Mouse (Mus musculus) intestine, embryonic 14.5 days (tissue): Measurements from ENCODE around the gene Cct8l1. TPM values are rescaled to one million over a fixed set of nuclear protein-coding genes. Genes with fewer than 3 reads are reported as not detected.

Experiments used
- ATAC-seq: fragments of 200-750 bp; cut with Nextera tagmentation; replicated peaks from 2 replicates; pipeline ENCODE4 v1.8.0; 2017; ENCODE audit warnings: low read depth, moderate number of reproducible peaks, moderate TSS enrichment, moderate library complexity; ENCODE audit not compliant: low FRiP score, low TSS enrichment
- DNase-seq: peaks from one replicate; pipeline ENCODE4 v3.0.0-alpha.2; 2018; ENCODE audit warnings: low spot score
- H3K27ac ChIP-seq: fragments of 300-500 bp; sonication (generic); 2 replicates; pipeline ENCODE4 v1.5.1; 2014; ENCODE audit warnings: low read depth, mild to moderate bottlenecking, control low read depth
- H3K27me3 ChIP-seq: fragments of 300-500 bp; sonication (generic); replicated peaks from 2 replicates; pipeline ENCODE4 v1.6.1; 2014; ENCODE audit warnings: low read length, control low read depth; ENCODE audit not compliant: control insufficient read depth, insufficient read depth
- H3K36me3 ChIP-seq: fragments of 300-500 bp; sonication (generic); 2 replicates; pipeline ENCODE4 v1.6.1; 2014; ENCODE audit warnings: low read length, control low read depth; ENCODE audit not compliant: control insufficient read depth, insufficient read depth
- H3K4me1 ChIP-seq: fragments of 300-500 bp; sonication (generic); replicated peaks from 2 replicates; pipeline ENCODE4 v1.6.1; 2014; ENCODE audit warnings: low read length, control low read depth, mixed read lengths; ENCODE audit not compliant: control insufficient read depth, insufficient read depth
- H3K4me2 ChIP-seq: fragments of 300-500 bp; sonication (generic); 2 replicates; pipeline ENCODE4 v1.6.1; 2014; ENCODE audit warnings: low read length
- H3K4me3 ChIP-seq: fragments of 300-500 bp; sonication (generic); 2 replicates; pipeline ENCODE4 v1.5.1; 2014; ENCODE audit warnings: low read depth, low read length, control low read depth, mixed read lengths
- H3K9ac ChIP-seq: fragments of 300-500 bp; sonication (generic); 2 replicates; pipeline ENCODE4 v1.6.1; 2014; ENCODE audit warnings: mild to moderate bottlenecking, low read length
- H3K9me3 ChIP-seq: fragments of 300-500 bp; sonication (generic); 2 replicates; pipeline ENCODE4 v1.6.1; 2016; ENCODE audit warnings: low read length, control low read depth; ENCODE audit not compliant: control insufficient read depth
- WGBS: fragments of 180-500 bp; shearing (Covaris S2); extraction: QIAGEN DNeasy Blood & Tissue Kit; methylation state at CpG from one replicate; pipeline ENCODE4 v1.1.7; 2014; 5-methylcytosine and 5-hydroxymethylcytosine counted together
- polyA plus RNA-seq: library from polyadenylated mRNA; unstranded; fragments of >200 nt; fragmentation: Nextera tagmentation; extraction: Ambion mirVana; gene quantifications from 2 replicates; pipeline ENCODE4 v1.2.1, GENCODE M21; 2014

Cct8l1 gene
- polyA plus RNA-seq, 1 experiment from 2014 or later = not detected

DNA sequence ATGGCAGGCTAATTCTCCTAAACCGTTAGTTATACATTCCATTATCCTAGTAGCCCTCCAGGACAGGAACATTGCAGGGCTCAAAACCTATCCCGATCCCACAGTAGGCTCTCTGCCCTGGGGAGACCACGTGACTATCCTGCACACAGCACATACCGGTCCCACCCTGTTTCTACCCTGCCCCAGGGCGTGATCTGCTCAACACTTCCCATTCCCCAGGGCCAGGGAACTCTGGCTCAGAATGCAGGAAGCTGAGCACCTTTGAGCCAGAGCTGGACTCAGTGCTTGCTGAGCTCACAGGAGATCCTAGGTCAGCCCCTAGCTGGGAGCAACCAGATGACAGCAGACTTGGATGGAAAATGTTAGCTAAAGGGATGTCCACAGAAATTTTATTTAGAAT is 10.2 kb downstream of the Cct8l1 start:
- ATAC-seq (no peak), DNase-seq (no peak)

DNA sequence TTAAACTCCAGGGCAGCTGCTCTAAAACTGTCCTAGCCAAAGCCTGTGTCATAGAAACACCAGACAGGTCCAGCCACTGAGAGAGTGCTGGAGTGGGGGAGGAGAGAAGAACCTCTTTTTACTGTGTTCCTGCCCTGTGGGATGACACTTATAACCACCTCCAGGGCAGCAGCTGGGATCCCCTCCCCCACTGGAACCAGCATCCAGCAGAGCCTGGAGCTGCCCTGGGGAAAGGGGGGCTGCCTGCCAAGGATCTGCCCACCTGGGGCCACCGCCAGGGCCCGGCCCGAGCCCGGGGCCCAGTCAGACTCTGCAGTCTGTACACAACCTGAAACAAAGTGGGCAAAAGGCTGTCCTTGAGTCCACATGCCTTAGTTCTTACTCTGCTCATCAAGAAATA is 11.1 kb downstream of the Cct8l1 start:
- no peak overlapping the region for H3K4me2 ChIP-seq
- no peak overlapping the region for H3K27ac ChIP-seq
- no peaks in the 10 kb centered on the region for H3K27me3 ChIP-seq
- H3K4me1 ChIP-seq = peaks cover 5% of the 10 kb centered on the region
- no peaks in the 10 kb centered on the region for H3K9me3 ChIP-seq
- no peak overlapping the region for H3K4me3 ChIP-seq
- no peaks in the 10 kb centered on the region for H3K36me3 ChIP-seq
- WGBS = 38% methylated on average over 4 of the region's 4 CpGs
- no peak for DNase-seq
- H3K9ac ChIP-seq = no peak overlapping the region
- no peak for ATAC-seq

More for the DNA sequence above, 10.2 kb downstream of the Cct8l1 start:
- H3K4me3 ChIP-seq = no peak overlapping the region
- 42% methylated on average over 5 of the region's 5 CpGs for WGBS
- no peak overlapping the region for H3K4me2 ChIP-seq
- H3K9ac ChIP-seq = no peak overlapping the region
- no peaks in the 10 kb centered on the region for H3K9me3 ChIP-seq
- H3K27me3 ChIP-seq = no peaks in the 10 kb centered on the region
- H3K27ac ChIP-seq = no peak overlapping the region
- H3K36me3 ChIP-seq = no peaks in the 10 kb centered on the region
- H3K4me1 ChIP-seq = peaks cover 5% of the 10 kb centered on the region

DNA sequence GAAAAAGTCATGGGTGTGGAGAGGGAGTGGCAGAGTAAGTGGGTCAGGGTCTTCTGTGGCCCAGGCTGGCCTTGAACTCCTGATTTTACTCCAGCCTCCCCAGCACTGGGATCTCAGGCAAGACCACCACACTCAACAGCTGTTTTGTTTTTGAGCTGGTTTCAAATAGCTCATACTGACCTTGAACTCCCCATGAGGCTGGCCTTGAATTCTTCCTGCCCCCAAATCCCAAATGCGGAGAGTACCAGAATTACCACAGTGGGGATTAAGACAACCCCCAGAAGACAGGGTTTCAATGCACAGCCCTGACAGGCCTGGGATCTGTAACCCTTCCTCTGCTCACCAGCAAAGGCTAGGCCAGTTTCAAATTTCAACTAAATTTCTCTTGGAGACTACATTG is 12.1 kb downstream of the Cct8l1 start:
- H3K27ac ChIP-seq = no peak overlapping the region
- H3K36me3 ChIP-seq = no peaks in the 10 kb centered on the region
- no peaks in the 10 kb centered on the region for H3K27me3 ChIP-seq
- no peak for DNase-seq
- no peak overlapping the region for H3K4me2 ChIP-seq
- no peak for ATAC-seq
- H3K4me3 ChIP-seq = no peak overlapping the region
- WGBS = 75% methylated on average over 1 of the region's 1 CpGs
- H3K9me3 ChIP-seq = no peaks in the 10 kb centered on the region
- peaks cover 5% of the 10 kb centered on the region for H3K4me1 ChIP-seq
- H3K9ac ChIP-seq = no peak overlapping the region

DNA sequence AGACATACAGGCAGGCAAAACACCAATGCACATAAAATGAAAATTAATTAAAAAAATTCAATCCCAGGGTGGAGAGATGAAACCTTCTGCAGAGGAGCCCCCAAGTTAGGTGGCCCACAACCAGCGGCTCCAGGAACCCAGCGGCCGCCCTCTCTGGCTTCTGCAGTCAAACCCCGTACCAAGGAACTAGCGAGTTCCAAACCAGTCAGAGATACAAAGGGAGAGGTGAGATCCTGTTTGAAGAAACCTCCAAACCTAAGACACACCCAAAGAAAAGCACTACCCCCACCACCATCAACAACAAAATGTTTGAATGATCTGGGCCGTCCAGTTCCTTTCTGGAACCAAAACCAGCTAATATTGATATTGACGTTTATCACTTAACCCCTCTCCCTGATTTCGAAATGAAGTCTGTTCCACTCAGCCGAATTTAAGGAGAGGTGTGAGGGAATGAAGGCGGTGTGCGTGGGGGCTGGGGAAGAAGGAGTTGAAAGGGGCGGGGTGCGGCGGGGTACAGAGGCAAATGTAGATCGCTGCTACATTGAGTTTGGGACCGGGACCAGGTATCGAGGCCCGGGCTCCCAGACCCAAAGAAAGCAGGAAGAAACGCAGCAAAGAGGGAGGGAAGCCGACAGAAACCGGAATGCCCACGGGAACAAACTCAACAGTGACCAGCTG is 13.1 kb downstream of the Cct8l1 start:
- peak; percentile 47 for ATAC-seq
- WGBS = 7% methylated on average over 22 of the region's 22 CpGs
- DNase-seq = peak; percentile 61

DNA sequence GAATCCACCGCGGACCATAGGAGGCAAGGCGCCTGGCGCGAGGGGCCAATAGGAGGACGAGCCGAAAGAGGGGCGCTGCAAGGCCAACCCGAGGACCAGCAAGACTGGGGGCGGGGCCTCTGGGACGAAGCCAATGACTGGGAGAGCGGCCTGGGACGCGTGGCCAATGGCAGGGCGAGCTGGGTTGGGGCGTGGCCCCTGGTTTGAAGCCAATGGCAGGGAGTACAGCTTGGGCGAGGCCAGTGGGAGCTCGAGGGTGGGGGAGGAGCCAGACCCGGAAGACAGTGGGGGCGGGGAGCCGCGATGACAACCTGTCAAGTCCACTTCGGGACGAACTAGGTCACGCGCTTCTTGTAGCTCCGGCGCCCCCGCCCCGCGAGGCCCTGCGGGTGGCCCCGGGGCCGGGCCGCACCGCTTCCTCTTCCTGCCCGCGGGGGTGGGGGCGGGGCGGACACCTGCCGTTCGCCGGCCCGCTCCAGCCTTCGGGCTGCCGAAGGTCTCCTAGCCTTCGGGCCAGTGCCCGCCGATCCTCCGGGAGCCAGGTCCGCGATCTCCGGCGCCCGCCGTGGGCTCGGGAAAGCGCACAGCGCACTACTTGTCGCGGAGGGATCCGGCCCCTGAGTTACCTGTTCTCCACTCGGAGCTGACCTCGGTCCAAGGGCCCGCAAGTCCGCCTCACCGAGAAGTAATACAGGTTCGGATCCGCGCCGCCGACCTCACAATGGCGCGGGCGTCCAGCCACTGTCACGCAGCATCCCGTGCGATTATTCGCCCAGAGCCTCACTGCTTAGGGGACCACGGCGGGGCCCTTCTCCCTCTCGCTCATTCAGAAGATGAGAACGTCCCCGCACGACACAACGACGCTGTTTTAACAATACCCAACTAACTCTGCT is 13.9 kb downstream of the Cct8l1 start:
- Histone ChIP-seq H3K9ac (peak overlapping the region; percentile 63), H3K4me3 (peak overlapping the region; percentile 67), H3K4me1 (peaks cover 5% of the 10 kb centered on the region), H3K27me3 (no peaks in the 10 kb centered on the region), H3K9me3 (no peaks in the 10 kb centered on the region), H3K27ac (peak overlapping the region; percentile 94), H3K36me3 (no peaks in the 10 kb centered on the region), H3K4me2 (peak overlapping the region; percentile 67)
- peak; percentile 98 for DNase-seq
- ATAC-seq = peak; percentile 99
- under 1% methylated on average over 75 of the region's 87 CpGs for WGBS

More for the DNA sequence above, 13.1 kb downstream of the Cct8l1 start:
- H3K4me3 ChIP-seq = peak overlapping the region; percentile 67
- peak overlapping the region; percentile 47; the same call in 1 of the 2 replicates for H3K27ac ChIP-seq
- H3K27me3 ChIP-seq = no peaks in the 10 kb centered on the region
- H3K36me3 ChIP-seq = no peaks in the 10 kb centered on the region
- H3K9me3 ChIP-seq = no peaks in the 10 kb centered on the region
- peak overlapping the region; percentile 42 for H3K9ac ChIP-seq
- peak overlapping the region; percentile 67 for H3K4me2 ChIP-seq
- peaks cover 5% of the 10 kb centered on the region for H3K4me1 ChIP-seq

DNA sequence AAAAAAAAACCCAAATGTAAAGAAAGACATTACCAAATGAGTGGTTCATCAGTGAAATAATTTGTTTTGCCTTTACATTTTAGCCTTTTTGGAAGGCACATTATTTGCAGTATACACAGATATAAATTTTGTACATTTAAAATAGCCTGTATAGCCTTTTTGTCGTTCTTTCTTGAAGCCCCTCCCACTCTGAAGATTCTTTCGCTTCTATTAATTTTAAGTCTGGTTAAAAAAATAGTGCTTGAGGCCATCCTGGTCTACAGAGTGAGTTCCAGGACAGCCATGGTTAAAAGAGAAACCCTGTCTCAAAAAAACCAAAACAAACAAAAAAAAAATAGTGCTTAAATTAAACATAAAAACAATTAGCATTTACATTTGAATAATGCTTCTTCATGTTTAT is 14.8 kb downstream of the Cct8l1 start:
- Histone ChIP-seq H3K27me3 (no peaks in the 10 kb centered on the region), H3K27ac (peak overlapping the region; percentile 94; the same call in 1 of the 2 replicates), H3K9me3 (no peaks in the 10 kb centered on the region), H3K4me2 (peak overlapping the region; percentile 63), H3K4me3 (peak overlapping the region; percentile 67), H3K9ac (peak overlapping the region; percentile 63), H3K36me3 (no peaks in the 10 kb centered on the region), H3K4me1 (peaks cover 5% of the 10 kb centered on the region)
- 23% methylated on average over 2 of the region's 2 CpGs for WGBS
- ATAC-seq (no peak), DNase-seq (no peak)

DNA sequence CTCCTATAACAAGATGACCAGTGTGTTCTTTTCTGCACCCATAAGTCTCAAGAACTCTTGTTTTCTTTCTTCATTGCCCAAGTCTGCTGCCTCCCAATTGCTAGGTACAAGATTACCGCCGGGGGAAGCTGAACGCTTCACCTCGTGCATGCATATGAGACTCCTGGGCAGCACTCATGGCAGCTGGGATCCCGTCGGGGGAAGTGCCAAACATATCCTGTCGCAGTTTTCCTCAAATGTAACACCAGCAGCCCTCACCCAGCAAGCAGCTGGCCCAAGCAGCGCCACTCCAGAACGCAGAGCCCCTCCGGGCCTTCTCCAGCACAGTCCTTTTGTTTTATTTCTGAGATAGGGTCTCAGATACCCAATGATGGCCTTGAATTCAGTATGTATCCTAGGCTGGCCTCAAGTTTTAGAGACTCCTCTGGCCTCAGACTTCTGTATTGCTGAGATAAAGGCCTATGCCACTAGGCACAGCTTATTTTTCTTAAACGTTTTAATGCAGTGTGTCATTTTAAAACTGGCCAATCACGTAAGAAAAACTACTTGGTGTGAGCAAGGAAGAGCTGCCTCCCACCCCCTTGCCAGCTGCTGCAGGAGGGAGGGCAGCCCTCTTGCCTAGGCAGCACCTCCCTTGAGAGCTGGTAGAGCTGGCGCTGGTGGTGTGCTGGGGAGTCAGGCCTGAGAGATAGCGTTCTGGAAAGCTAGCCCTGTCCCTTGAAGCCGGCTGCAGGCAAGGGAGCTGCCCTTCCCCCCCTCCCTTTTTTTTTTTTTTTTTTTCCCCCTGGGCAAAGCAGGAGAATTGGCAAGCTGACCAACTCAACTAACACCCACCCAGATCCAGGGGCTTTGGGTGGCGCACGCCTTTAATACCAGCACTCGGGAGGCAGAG is 16.6 kb downstream of the Cct8l1 start:
- Histone ChIP-seq H3K36me3 (no peaks in the 10 kb centered on the region), H3K4me1 (peaks cover 5% of the 10 kb centered on the region), H3K9me3 (no peaks in the 10 kb centered on the region), H3K9ac (no peak overlapping the region), H3K27ac (no peak overlapping the region), H3K4me2 (no peak overlapping the region), H3K27me3 (no peaks in the 10 kb centered on the region), H3K4me3 (no peak overlapping the region)
- DNase-seq = no peak
- WGBS = 53% methylated on average over 18 of the region's 18 CpGs
- ATAC-seq = no peak

DNA sequence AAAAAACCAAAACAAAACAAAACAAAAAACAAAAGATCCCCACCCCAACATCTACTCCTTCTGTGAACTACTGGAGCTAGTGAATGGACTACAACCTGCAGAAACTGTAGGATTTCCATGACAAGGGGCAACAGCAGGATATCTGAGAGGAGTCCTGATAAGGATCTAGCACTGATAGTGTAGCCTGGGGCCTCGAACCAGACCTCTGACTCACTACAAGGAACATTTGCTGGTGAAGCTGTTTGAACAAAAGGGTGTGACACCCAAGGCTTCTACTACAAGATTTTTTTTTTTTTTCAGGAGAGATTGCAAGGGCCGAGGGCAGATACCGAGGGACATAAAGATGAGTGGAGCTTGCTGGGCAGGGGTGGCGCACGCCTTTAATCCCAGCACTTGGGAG is 17.4 kb downstream of the Cct8l1 start:
- Histone ChIP-seq H3K9ac (no peak overlapping the region), H3K9me3 (0 out of 2 replicates have a peak, but pooled peaks cover 3% of the 10 kb centered on the region), H3K36me3 (no peaks in the 10 kb centered on the region), H3K4me1 (peaks cover 5% of the 10 kb centered on the region), H3K27ac (no peak overlapping the region), H3K4me2 (no peak overlapping the region), H3K4me3 (no peak overlapping the region), H3K27me3 (no peaks in the 10 kb centered on the region)
- 83% methylated on average over 5 of the region's 5 CpGs for WGBS
- DNase-seq (no peak), ATAC-seq (no peak)
